Mouse (Mus musculus) forebrain, embryonic 14.5 days (tissue): ENCODE measurements around the gene Kalrn. TPM values are rescaled to one million over a fixed set of nuclear protein-coding genes. Genes with fewer than 3 reads are reported as not detected.

Source experiments
- ATAC-seq: fragments of 200-750 bp; cut with Nextera tagmentation; 2 replicates; pipeline ENCODE4 v1.8.0; 2017; ENCODE audit warnings: mild to moderate bottlenecking, moderate library complexity
- DNase-seq: peaks from one replicate; pipeline ENCODE4 v3.0.0-alpha.2; 2015; ENCODE audit warnings: low spot score
- H3K27ac ChIP-seq: fragments of 300-500 bp; sonication (generic); 2 replicates; pipeline ENCODE4 v1.5.1; 2014; ENCODE audit warnings: low read depth, mild to moderate bottlenecking, control low read depth, low read length, moderate library complexity
- H3K27me3 ChIP-seq: fragments of 300-500 bp; sonication (generic); replicated peaks from 2 replicates; pipeline ENCODE4 v1.6.1; 2014; ENCODE audit warnings: low read length, control low read depth, mixed read lengths; ENCODE audit not compliant: control insufficient read depth, insufficient read depth
- H3K36me3 ChIP-seq: fragments of 300-500 bp; sonication (generic); 2 replicates; pipeline ENCODE4 v1.6.1; 2014; ENCODE audit warnings: low read length, control low read depth; ENCODE audit not compliant: control insufficient read depth, insufficient read depth
- H3K4me1 ChIP-seq: fragments of 300-500 bp; sonication (generic); 2 replicates; pipeline ENCODE4 v1.6.1; 2014; ENCODE audit warnings: antibody characterized with exemption, low read length, control low read depth; ENCODE audit not compliant: control insufficient read depth, insufficient read depth
- H3K4me2 ChIP-seq: fragments of 300-500 bp; sonication (generic); 2 replicates; pipeline ENCODE4 v1.6.1; 2014; ENCODE audit warnings: mild to moderate bottlenecking, control low read depth, low read length
- H3K4me3 ChIP-seq: fragments of 300-500 bp; sonication (generic); 2 replicates; pipeline ENCODE4 v1.5.1; 2014; ENCODE audit warnings: low read depth, low read length, control low read depth
- H3K9ac ChIP-seq: fragments of 300-500 bp; sonication (generic); 2 replicates; pipeline ENCODE4 v1.6.1; 2014; ENCODE audit warnings: mild to moderate bottlenecking, low read length, control low read depth, moderate library complexity
- H3K9me3 ChIP-seq: fragments of 300-500 bp; sonication (generic); replicated peaks from 2 replicates; pipeline ENCODE4 v1.6.1; 2016; ENCODE audit warnings: low read length, control low read depth, mixed read lengths; ENCODE audit not compliant: control insufficient read depth
- WGBS: fragments of 180-500 bp; shearing (Covaris S2); extraction: QIAGEN DNeasy Blood & Tissue Kit; methylation state at CpG from one replicate; pipeline ENCODE4 v1.1.7; 2014; 5-methylcytosine and 5-hydroxymethylcytosine counted together
- polyA plus RNA-seq: library from polyadenylated mRNA; unstranded; fragments of >200 nt; fragmentation: Nextera tagmentation; extraction: Ambion mirVana; gene quantifications from 2 replicates; pipeline ENCODE4 v1.2.1, GENCODE M21; 2014

Gene Kalrn
- polyA plus RNA-seq, 1 experiment from 2014 or later: 19.7 TPM

DNA sequence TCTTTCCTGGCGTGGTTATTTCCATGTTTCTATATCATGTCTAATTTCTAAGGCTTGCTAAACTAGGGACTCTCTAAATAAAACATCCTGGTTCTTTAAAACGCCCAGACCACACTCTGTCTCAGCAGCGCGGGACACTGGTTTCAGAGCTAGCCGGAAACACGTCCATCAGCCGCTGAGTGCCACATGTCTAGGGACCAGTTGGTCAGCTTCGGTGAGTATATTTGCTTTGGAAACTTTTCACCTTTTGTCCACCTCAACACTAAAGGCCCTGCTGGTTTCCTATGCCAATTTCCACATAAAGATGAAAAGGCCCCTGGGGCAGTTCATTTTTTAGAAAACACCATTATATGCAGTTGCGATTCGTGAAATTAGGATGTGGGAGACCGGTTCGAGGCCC, 524.0 kb downstream of the Kalrn start:
- Histone ChIP-seq H3K27me3 (no peaks in the 10 kb centered on the region), H3K9ac (no peak overlapping the region), H3K4me1 (no peaks in the 10 kb centered on the region), H3K27ac (no peak overlapping the region), H3K36me3 (peaks cover 39% of the 10 kb centered on the region), H3K9me3 (no peaks in the 10 kb centered on the region), H3K4me3 (no peak overlapping the region), H3K4me2 (no peak overlapping the region)
- ATAC-seq: no peak
- WGBS: 96% methylated on average over 12 of the region's 12 CpGs
- DNase-seq: no peak

DNA sequence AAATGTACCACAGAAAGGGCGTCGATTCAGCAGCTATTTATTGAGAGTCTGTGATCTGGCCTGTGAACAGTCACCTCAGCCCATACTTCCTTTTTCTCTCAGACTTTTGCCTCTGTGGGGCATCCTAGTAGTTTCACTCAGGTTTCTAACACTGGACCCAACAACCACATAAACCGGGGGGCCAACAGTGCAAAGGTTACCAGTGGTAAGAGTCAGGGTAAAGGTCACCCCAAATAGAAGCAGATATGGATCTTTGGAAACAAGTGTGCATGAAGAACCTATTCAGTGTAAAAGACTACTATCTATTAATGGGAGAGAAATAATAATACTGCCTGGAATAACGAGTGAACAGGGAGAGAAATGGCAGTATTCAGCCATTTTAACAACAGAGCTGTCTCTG, 525.1 kb downstream of the Kalrn start:
- DNase-seq (no peak), ATAC-seq (no peak)
- Histone ChIP-seq H3K27ac (no peak overlapping the region), H3K4me3 (no peak overlapping the region), H3K36me3 (peaks cover 28% of the 10 kb centered on the region), H3K9me3 (no peaks in the 10 kb centered on the region), H3K27me3 (no peaks in the 10 kb centered on the region), H3K9ac (no peak overlapping the region), H3K4me1 (no peaks in the 10 kb centered on the region), H3K4me2 (no peak overlapping the region)
- 90% methylated on average over 4 of the region's 4 CpGs for WGBS

DNA sequence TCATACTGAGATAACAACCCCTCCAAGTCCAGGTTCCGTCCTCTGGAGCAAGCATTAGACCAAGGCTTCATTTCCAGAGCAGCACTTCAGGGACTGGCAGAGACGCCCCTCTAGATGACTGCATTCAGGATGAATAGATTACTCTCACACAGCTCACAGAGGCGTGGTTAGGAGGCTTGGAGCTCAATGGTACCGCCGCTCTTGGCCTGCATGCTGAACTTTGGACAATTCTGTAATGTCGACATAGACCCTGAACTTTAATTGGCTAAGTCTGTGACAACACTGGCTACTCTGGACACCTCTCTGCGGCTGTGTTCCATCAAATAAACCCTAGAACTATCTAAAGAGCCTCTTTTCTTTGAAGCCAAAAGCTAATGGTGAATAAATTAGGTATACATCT, 525.8 kb downstream of the Kalrn start:
- no peaks in the 10 kb centered on the region for H3K4me1 ChIP-seq
- no peak overlapping the region for H3K4me2 ChIP-seq
- WGBS: 52% methylated on average over 7 of the region's 7 CpGs
- ATAC-seq: no peak
- DNase-seq: no peak
- no peak overlapping the region for H3K9ac ChIP-seq
- no peak overlapping the region for H3K27ac ChIP-seq
- H3K27me3 ChIP-seq: no peaks in the 10 kb centered on the region
- H3K4me3 ChIP-seq: no peak overlapping the region
- H3K36me3 ChIP-seq: peaks cover 25% of the 10 kb centered on the region
- H3K9me3 ChIP-seq: no peaks in the 10 kb centered on the region

DNA sequence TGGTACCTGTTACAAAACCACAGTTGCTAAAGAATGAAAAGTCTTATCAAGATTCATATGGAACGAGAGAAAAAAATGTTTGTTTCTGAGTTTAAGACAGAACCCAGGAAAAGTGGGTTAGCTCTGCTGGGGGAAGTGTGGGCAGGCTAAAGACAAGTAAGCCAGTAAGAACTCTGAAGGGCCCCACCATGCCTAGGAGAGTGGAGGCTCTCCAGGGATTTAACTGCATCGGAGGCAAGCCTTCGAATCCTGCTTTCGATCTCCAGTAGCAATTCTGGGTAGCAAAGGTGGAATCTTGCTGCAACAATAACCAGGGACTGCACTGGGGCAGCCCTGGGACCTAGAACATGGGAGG, 526.3 kb downstream of the Kalrn start:
- no peaks in the 10 kb centered on the region for H3K4me1 ChIP-seq
- no peak overlapping the region for H3K4me3 ChIP-seq
- no peaks in the 10 kb centered on the region for H3K27me3 ChIP-seq
- H3K36me3 ChIP-seq: peaks cover 23% of the 10 kb centered on the region
- ATAC-seq: no peak
- DNase-seq: no peak
- no peaks in the 10 kb centered on the region for H3K9me3 ChIP-seq
- 91% methylated on average over 4 of the region's 4 CpGs for WGBS
- H3K9ac ChIP-seq: no peak overlapping the region
- H3K27ac ChIP-seq: no peak overlapping the region
- H3K4me2 ChIP-seq: no peak overlapping the region

DNA sequence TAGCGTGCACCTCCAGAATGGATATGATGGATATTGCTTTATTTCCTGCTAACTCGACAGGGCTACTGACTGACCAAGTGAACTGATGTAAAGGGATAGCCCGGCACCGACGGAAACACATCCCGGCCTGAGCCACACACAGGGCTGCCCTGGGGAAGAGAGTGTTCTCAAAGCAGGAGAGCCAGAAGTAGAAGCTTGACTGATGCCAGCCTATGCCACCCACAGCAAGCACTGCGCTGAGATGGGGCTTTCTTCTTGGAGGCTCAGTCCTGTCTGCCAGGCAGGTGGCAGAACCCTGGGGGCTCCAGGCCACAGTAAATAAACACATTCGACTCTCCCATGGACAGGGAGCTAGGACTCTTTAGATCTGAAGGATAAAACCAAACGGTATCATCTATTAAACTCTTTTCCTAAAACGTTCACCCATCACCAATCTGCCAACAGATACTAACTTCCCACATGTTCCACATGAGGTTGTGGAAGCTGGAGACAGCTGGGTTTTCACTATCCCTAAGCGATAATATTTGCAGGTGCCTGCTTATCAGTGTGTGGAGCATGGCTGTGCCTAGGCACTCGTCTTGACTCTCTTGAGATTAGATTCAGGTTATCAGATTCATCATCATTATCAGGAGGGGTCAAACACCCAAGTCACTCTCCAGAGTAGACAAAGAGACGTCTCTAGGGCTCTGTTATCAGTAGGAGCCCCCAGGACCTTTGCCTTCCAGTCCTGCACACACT, 526.9 kb downstream of the Kalrn start:
- H3K9ac ChIP-seq: no peak overlapping the region
- H3K9me3 ChIP-seq: no peaks in the 10 kb centered on the region
- WGBS: 91% methylated on average over 13 of the region's 13 CpGs
- no peaks in the 10 kb centered on the region for H3K27me3 ChIP-seq
- H3K4me1 ChIP-seq: no peaks in the 10 kb centered on the region
- H3K4me2 ChIP-seq: no peak overlapping the region
- no peak overlapping the region for H3K4me3 ChIP-seq
- no peak overlapping the region for H3K27ac ChIP-seq
- ATAC-seq (no peak), DNase-seq (no peak)
- H3K36me3 ChIP-seq: peaks cover 22% of the 10 kb centered on the region

DNA sequence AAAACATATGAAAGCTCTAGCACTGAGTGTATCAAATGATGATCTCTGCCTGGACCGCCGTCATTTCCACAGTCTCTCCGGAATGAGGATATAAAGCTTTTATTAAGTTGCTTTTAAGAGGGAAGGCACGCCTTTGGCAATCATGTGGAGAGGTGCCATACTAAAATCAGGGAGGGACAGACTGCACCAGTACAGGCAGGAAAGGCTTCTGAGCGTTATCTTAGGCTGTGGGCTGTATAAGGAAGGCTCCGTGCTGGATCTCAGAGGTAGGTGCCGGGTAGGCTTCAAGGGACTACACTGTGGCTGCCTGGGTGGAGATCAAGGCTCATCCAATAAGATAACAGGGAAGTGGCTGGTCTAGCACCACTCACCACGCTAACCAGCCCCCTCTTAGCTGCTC, 528.8 kb downstream of the Kalrn start:
- H3K27ac ChIP-seq: no peak overlapping the region
- no peak overlapping the region for H3K9ac ChIP-seq
- no peaks in the 10 kb centered on the region for H3K4me1 ChIP-seq
- no peak overlapping the region for H3K4me3 ChIP-seq
- no peak for DNase-seq
- ATAC-seq: no peak
- H3K27me3 ChIP-seq: no peaks in the 10 kb centered on the region
- WGBS: 90% methylated on average over 8 of the region's 8 CpGs
- no peak overlapping the region for H3K4me2 ChIP-seq
- peaks cover 23% of the 10 kb centered on the region for H3K36me3 ChIP-seq
- no peaks in the 10 kb centered on the region for H3K9me3 ChIP-seq

DNA sequence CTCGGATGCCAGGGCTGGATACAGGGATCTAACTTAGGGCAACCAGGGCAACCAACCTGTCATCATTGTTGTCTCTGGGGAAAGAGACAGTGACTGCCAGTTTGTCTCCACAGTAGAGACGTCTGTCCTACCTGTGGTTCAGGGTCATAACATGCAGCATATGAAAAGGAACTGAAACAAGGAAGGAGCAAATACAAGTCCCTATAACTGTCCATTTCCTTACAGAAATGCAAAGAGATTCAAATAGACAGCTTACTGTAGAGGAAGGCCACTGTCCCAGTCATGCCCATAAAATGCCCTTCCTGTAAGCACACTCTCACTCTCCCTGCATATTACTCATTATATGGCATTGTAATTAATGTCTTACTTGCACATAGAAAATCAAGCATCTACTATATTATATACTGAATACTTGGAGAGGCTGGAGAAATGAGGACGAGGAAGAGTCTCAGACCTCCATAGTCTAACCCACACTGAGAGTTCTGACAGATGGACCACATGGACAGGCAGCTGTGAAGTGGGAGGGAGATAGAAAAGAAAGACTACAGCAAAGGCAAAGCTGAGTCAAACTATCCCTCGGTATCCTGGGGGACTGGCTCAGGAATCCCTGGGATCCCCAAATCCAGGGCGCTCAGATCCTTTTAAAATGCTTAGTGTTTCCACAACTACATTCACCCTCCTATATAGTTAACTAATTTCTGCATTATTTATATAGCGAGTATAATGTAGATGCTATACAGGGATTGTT, 530.1 kb downstream of the Kalrn start:
- H3K27ac ChIP-seq: no peak overlapping the region
- peaks cover 30% of the 10 kb centered on the region for H3K36me3 ChIP-seq
- H3K9ac ChIP-seq: no peak overlapping the region
- 92% methylated on average over 6 of the region's 6 CpGs for WGBS
- H3K4me3 ChIP-seq: no peak overlapping the region
- no peaks in the 10 kb centered on the region for H3K9me3 ChIP-seq
- H3K27me3 ChIP-seq: no peaks in the 10 kb centered on the region
- no peak for DNase-seq
- H3K4me2 ChIP-seq: no peak overlapping the region
- no peak for ATAC-seq
- H3K4me1 ChIP-seq: no peaks in the 10 kb centered on the region

DNA sequence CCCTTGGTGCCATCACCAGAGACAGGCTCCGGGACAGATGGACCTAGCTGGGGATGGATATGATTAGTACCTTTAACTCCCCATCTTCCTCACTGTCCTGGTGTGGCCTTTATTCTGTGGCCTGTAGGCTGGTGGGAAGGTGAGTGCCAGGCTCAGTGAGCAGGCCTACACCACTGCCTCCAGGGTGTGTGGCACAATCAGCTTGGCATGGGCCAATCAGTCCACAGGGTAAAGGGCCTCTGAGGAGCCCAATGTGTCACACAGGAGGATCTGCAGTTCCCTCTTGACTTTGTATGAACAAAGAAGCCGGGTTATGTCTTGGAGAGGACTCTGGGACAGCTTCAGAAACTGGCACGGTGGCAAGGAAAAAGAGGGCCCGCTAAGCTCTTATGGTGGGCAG, 530.7 kb downstream of the Kalrn start:
- 95% methylated on average over 4 of the region's 4 CpGs for WGBS
- DNase-seq (no peak), ATAC-seq (no peak)

DNA sequence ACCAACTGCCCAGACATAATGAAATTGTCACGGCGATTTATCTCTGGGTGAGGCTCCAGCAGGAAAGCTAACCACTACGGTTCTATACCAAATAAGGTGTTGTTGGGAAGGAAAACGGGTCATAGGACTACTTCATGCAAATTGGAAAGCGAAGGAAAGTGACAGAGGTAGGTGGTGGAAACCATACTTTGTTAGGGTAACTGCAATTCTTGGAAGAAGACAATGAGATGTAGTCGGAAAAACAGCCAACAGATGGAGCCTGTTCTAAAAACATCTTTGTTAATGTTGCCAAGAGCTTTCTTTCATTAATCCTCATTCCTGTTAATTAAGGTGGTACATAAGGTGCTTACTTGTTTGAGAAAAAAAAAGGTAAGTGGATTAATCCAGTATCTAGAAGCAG, 533.1 kb downstream of the Kalrn start:
- no peak overlapping the region for H3K27ac ChIP-seq
- peaks cover 34% of the 10 kb centered on the region for H3K36me3 ChIP-seq
- WGBS: 70% methylated on average over 6 of the region's 6 CpGs
- no peaks in the 10 kb centered on the region for H3K27me3 ChIP-seq
- H3K9me3 ChIP-seq: no peaks in the 10 kb centered on the region
- ATAC-seq: no peak
- H3K4me1 ChIP-seq: no peaks in the 10 kb centered on the region
- no peak overlapping the region for H3K4me2 ChIP-seq
- no peak overlapping the region for H3K9ac ChIP-seq
- no peak for DNase-seq
- H3K4me3 ChIP-seq: no peak overlapping the region

More for the DNA sequence above, 530.7 kb downstream of the Kalrn start:
- Histone ChIP-seq H3K9ac (no peak overlapping the region), H3K36me3 (peaks cover 32% of the 10 kb centered on the region), H3K4me3 (no peak overlapping the region), H3K27me3 (no peaks in the 10 kb centered on the region), H3K9me3 (no peaks in the 10 kb centered on the region), H3K4me2 (no peak overlapping the region), H3K27ac (no peak overlapping the region), H3K4me1 (no peaks in the 10 kb centered on the region)
